Mouse (Mus musculus): ENCODE measurements around the gene Trim29.

DNA sequence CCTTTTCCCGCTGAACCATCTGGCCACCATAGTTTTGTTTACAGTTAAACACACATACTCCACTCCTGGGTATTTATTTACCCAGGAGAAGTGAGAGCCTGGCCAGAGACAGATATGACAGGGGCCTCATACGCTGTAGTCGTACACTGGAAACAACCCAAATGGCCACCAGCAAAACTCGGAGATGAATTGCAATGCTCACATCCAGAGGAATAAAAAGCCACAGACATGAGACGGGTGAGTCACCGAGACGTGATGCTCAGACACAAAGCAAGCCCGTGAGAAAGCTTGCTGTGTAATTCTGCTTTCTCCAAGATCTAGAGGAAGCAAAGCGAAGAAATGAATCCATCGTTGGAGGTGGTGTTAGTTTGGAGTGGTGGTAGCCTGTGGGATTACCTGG, 10.3 kb upstream of the Trim29 start:
- no peak for TF ChIP-seq POLR2A (IDR thresholded peaks at IDR 0.05; ENCODE audit: borderline replicate concordance, extremely low read depth, low read depth, low read length)
- no peak for TF ChIP-seq CTCF (IDR thresholded peaks at IDR 0.05; ENCODE audit: insufficient read depth, low read length)

All from lung, adult 2 months (tissue).